Mouse (Mus musculus) stomach, postnatal 0 days (tissue): ENCODE measurements around the gene Frrs1.

Source experiments
- CTCF ChIP-seq: IDR thresholded peaks from 2 replicates; pipeline ENCODE4 v1.5.1; 2016; ENCODE audit warnings: antibody characterized with exemption, low read depth, mild to moderate bottlenecking, moderate library complexity
- EP300 ChIP-seq: optimal IDR thresholded peaks from 2 replicates; pipeline ENCODE3; 2016; ENCODE audit warnings: antibody characterized with exemption

GRCm38 (mm10) chr3:116946476-116946875 is 87.2 kb downstream of the Frrs1 start:
- TF ChIP-seq EP300: no peak
- TF ChIP-seq CTCF: no peak
